ENCODE assay signal across 29 mouse cellular contexts in the genomic region with DNA sequence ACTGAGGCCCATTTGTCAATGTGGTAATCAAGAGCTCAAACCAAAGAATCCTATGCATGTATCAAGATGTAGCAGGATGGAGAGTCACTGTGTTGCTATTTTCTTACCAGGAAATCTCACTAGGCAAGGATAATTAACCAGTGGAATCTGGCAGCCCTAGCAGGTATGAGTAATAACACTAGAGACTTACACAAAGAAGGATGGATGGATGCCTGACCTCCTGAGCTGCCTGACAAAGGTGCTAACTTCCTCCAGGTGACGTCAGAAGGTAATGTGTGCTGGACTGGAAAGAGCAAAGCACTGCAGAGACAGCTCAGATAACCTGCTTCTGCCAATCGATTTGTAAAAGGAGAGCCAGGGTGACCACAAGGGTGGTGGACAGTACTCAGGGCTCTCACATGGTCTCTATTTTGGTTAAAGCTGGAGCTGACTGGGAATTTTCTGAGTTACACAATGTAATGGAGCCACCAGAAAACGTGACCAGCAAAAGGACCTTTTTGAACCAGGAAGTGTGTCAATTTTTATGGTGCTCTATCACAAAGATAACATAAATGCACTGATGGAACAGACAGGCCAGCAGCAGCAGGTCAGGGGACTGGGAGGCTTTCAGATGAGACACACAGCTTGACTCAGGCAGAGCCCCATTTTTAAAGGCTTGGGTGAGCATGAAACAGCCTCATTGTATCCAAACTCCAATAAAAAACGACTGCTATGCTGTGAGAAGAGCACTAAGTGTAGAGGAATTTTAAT. TPM values are rescaled to one million over a fixed set of nuclear protein-coding genes. Genes with fewer than 3 reads are reported as not detected.
A peak's percentile ranks its signal among the peaks of the same experiment; 100 is the strongest.
DNase-seq lines count a peak whose midpoint lies in the region; ATAC-seq and TF ChIP-seq lines count a peak whose summit lies in the region.
"Had no signal": no experiment of that assay in that cellular context is flagged by ENCODE, and none has a peak within 500 bp of the region (broad histone marks: within the 10 kb centered on the region; RNA-seq: fewer than 3 reads in every experiment).

No protein-coding gene starts in this region.

- DNase-seq in kidney, adult 8-10 months, result no peak
- DNase-seq in cerebellum, postnatal 10 days, result no peak
- no peak for DNase-seq in left cerebral cortex, adult 11 months (ENCODE audit: low spot score)
- no peak for DNase-seq in thymus, postnatal 36 days
- DNase-seq: adrenal gland, postnatal 10 days; cerebellum, adult 11 months; cerebellum, adult 9-10 months; embryo, embryonic 11 days; gastrocnemius, postnatal 14 days; heart, postnatal 4 days; kidney, adult 9 months; kidney, postnatal 36 days; thymus, adult 2 months; thymus, postnatal 4 days had no signal

- TF ChIP-seq POLR2A in bone marrow macrophage, adult 2 months (IDR thresholded peaks at IDR 0.05; ENCODE audit: borderline replicate concordance, low read depth, low read length), result no peak

- WGBS in kidney, embryonic 15.5 days, result 57% methylated on average over 4 of the region's 4 CpGs
- 56% methylated on average over 4 of the region's 4 CpGs for WGBS in intestine, embryonic 16.5 days

- H3K4me3 ChIP-seq in kidney, embryonic 15.5 days (replicated peaks), result no peak overlapping the region
- no peak overlapping the region for H3K4me3 ChIP-seq in bone marrow macrophage, adult 2 months (ENCODE audit: insufficient read depth, low read length)
- no peak overlapping the region for H3K4me3 ChIP-seq in intestine, embryonic 16.5 days (ENCODE audit: low read length)
- H3K4me3 ChIP-seq: embryonic facial prominence, embryonic 12.5 days; erythroblast, embryonic 14.5 days; forebrain, embryonic 13.5 days; heart, embryonic 12.5 days; hindbrain, embryonic 13.5 days; layer of hippocampus, adult 2 months; limb, embryonic 13.5 days; lung, embryonic 15.5 days; neural tube, embryonic 13.5 days had no signal

- 0 out of 2 replicates have a peak, but pooled peaks have one; percentile 22 for ATAC-seq in kidney, embryonic 15.5 days (replicated peaks; ENCODE audit: low FRiP score)
- ATAC-seq in intestine, embryonic 16.5 days, result peak; percentile 89
- ATAC-seq: CD4-positive, CD25-positive, alpha-beta regulatory T cell, adult 4 months; forebrain, embryonic 13.5 days had no signal

- no peaks in the 10 kb centered on the region for H3K9me3 ChIP-seq in kidney, embryonic 15.5 days (replicated peaks)
- no peaks in the 10 kb centered on the region for H3K9me3 ChIP-seq in intestine, embryonic 16.5 days (ENCODE audit: control insufficient read depth, low read length)
- H3K9me3 ChIP-seq: embryonic facial prominence, embryonic 12.5 days; forebrain, embryonic 13.5 days; hindbrain, embryonic 13.5 days; limb, embryonic 13.5 days; lung, embryonic 15.5 days; neural tube, embryonic 13.5 days had no signal

- H3K27ac ChIP-seq in kidney, embryonic 15.5 days, result 0 out of 2 replicates have a peak overlapping the region, but pooled peaks have one; percentile 15
- H3K27ac ChIP-seq in bone marrow macrophage, adult 2 months (ENCODE audit: insufficient read depth, low read depth, low read length), result peak overlapping the region; percentile 71
- peak overlapping the region; percentile 70 for H3K27ac ChIP-seq in intestine, embryonic 16.5 days (ENCODE audit: low read length)
- H3K27ac ChIP-seq: embryonic facial prominence, embryonic 12.5 days; forebrain, embryonic 13.5 days; hindbrain, embryonic 13.5 days; layer of hippocampus, adult 2 months; limb, embryonic 13.5 days; lung, embryonic 15.5 days; neural tube, embryonic 13.5 days had no signal

- H3K4me1 ChIP-seq in kidney, embryonic 15.5 days, result no peaks in the 10 kb centered on the region
- peaks cover 50% of the 10 kb centered on the region for H3K4me1 ChIP-seq in bone marrow macrophage, adult 2 months (ENCODE audit: control insufficient read depth, insufficient read depth, low read length)
- H3K4me1 ChIP-seq in intestine, embryonic 16.5 days (ENCODE audit: control insufficient read depth, insufficient read depth, low read length), result 0 out of 2 replicates have a peak, but pooled peaks cover 4% of the 10 kb centered on the region
- H3K4me1 ChIP-seq: embryonic facial prominence, embryonic 12.5 days; forebrain, embryonic 13.5 days; limb, embryonic 13.5 days; lung, embryonic 15.5 days had no signal

- H3K9ac ChIP-seq in kidney, embryonic 15.5 days, result no peak overlapping the region
- no peak overlapping the region for H3K9ac ChIP-seq in intestine, embryonic 16.5 days (ENCODE audit: low read depth, low read length)
- H3K9ac ChIP-seq: embryonic facial prominence, embryonic 12.5 days; forebrain, embryonic 13.5 days; heart, embryonic 12.5 days; hindbrain, embryonic 13.5 days; limb, embryonic 13.5 days; lung, embryonic 15.5 days; neural tube, embryonic 13.5 days had no signal

- H3K4me2 ChIP-seq in kidney, embryonic 15.5 days, result no peak overlapping the region
- H3K4me2 ChIP-seq in intestine, embryonic 16.5 days (ENCODE audit: low read depth, low read length), result no peak overlapping the region
- H3K4me2 ChIP-seq: embryonic facial prominence, embryonic 12.5 days; forebrain, embryonic 13.5 days; heart, embryonic 12.5 days; hindbrain, embryonic 13.5 days; limb, embryonic 13.5 days; liver, embryonic 11.5 days; lung, embryonic 15.5 days; midbrain, embryonic 11.5 days; neural tube, embryonic 13.5 days had no signal

- H3K27me3 ChIP-seq in kidney, embryonic 15.5 days, result no peaks in the 10 kb centered on the region
- no peaks in the 10 kb centered on the region for H3K27me3 ChIP-seq in intestine, embryonic 16.5 days (replicated peaks; ENCODE audit: control insufficient read depth, insufficient read depth, low read length)
- H3K27me3 ChIP-seq: embryonic facial prominence, embryonic 12.5 days; forebrain, embryonic 13.5 days; heart, embryonic 12.5 days; hindbrain, embryonic 13.5 days; limb, embryonic 13.5 days; lung, embryonic 15.5 days; neural tube, embryonic 13.5 days had no signal

- TF ChIP-seq CTCF in bone marrow macrophage, adult 2 months (IDR thresholded peaks at IDR 0.05; ENCODE audit: low read depth, low read length), result no peak

- H3K36me3 ChIP-seq in kidney, embryonic 15.5 days, result peaks cover 8% of the 10 kb centered on the region; the same call in 1 of the 2 replicates
- no peaks in the 10 kb centered on the region for H3K36me3 ChIP-seq in intestine, embryonic 16.5 days (ENCODE audit: control insufficient read depth, insufficient read depth, low read length)
- H3K36me3 ChIP-seq: lung, embryonic 15.5 days had no signal

RNA-seq across cellular contexts. Expression of a gene that starts 14.4 kb away (rescaled TPM):
- polyA plus RNA-seq in kidney, embryonic 15.5 days (2015; fragmentation: Nextera tagmentation; extraction: Ambion mirVana), result 6.8 and 7.8 TPM in 2 replicates
- 24.1 and 24.9 TPM in 2 replicates for polyA plus RNA-seq in bone marrow macrophage, adult 2 months (2012; ENCODE audit: insufficient read depth, insufficient read length, missing spikeins)
- 3.4 and 3.9 TPM in 2 replicates for polyA plus RNA-seq in intestine, embryonic 16.5 days (2015; fragmentation: Nextera tagmentation; extraction: Ambion mirVana)

Comparison
In these comparisons a context has a peak if more than half of its experiments do, and no peak if none do; other contexts are left out.
1. H3K27ac ChIP-seq: peak in every context shown above with its lines; median percentile 71 in bone marrow macrophage, adult 2 months; 70 in intestine, embryonic 16.5 days; 15 in kidney, embryonic 15.5 days.